Mouse (Mus musculus) thymus, adult 2 months (tissue): ENCODE results near the gene Ube2f.

Source experiments
- CTCF ChIP-seq: fragments of 200-500 bp; IDR thresholded peaks from 2 replicates; pipeline ENCODE4 v1.5.1; 2012; ENCODE audit warnings: mild to moderate bottlenecking, control low read depth, low read length, moderate library complexity, borderline replicate concordance; ENCODE audit not compliant: control insufficient read depth, poor library complexity, insufficient read depth; ENCODE audit errors: extremely low read depth
- POLR2A ChIP-seq: fragments of 200-500 bp; IDR thresholded peaks from 2 replicates; pipeline ENCODE4 v1.6.1; 2012; ENCODE audit warnings: mild to moderate bottlenecking, low read length, control low read depth, moderate library complexity; ENCODE audit not compliant: control insufficient read depth, poor library complexity, insufficient read depth; ENCODE audit errors: extremely low read depth

GRCm38 (mm10) chr1:91248970-91249369 lies 1.1 kb upstream of the Ube2f start:
- TF ChIP-seq CTCF (no peak), POLR2A (no peak)
